Mouse (Mus musculus): ENCODE data around the gene Gpr3. TPM values are rescaled to one million over a fixed set of nuclear protein-coding genes. Genes with fewer than 3 reads are reported as not detected.

Gpr3 gene
- total RNA-seq, 2 experiments from 2014 or later, result 5.0 to 6.0 TPM

DNA sequence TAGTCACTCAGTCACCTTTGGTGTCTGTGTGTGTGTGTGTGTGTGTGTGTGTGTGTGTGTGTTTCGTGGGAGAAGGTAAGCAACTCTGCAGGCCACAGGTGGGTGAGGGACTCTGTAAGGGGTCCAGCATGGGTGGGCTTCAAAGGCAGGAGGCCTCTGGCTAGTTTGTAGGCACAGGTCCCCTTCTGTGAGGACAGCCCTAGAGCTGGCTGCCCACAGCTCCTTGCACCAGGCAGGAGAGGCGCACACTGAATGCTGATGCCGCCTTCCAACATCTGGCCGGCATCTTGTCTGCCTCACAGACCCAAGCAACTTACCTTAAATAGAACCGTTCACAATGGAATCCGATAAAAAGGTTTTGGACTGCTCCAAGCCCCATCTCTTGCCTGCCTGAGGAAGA lies 12.6 kb downstream of the Gpr3 start:
- no peak for DNase-seq (ENCODE audit: low spot score in 2 of 2)

DNA sequence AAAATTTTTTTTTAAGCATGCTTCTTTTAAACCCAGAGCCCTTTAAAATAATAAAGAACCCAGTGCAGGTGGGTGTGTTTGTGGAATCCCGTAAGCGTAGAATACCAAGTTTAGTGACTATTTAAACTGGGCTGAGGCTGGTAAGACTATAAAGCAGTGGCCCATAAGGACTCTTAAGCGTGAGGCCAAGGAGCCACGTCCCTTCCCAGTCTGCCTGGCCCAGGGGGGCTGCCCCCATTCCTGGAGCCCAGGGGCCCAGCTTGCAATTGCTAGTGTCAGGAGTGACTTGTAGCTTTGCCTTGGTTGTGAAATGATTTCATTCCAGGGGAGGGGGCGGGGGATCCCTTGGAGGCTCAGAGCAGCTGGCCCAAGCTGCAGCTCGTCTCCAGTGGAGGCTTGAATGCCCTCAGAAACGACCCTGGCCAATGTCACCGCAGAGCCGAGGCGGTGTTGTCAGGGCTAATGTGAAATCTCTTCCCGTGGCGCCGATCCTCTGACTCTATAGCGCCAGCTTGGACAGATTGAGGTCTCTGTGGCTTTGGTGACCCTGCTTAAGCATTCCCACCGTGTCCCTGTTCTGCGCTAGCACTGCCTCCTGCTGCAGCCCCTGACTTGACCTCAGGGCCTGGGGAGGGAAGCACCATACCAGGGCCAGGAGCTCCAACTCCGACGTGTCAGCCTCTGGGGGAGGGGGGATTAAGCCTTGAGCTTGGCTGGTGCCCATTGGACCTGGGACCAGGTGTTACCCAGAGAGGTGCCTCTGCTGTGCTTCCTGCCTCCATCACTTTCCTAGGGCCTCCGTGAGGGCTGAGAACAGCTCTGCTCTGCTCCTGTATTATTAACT lies 13.8 kb downstream of the Gpr3 start:
- no peak for DNase-seq (ENCODE audit: low spot score in 2 of 2)

DNA sequence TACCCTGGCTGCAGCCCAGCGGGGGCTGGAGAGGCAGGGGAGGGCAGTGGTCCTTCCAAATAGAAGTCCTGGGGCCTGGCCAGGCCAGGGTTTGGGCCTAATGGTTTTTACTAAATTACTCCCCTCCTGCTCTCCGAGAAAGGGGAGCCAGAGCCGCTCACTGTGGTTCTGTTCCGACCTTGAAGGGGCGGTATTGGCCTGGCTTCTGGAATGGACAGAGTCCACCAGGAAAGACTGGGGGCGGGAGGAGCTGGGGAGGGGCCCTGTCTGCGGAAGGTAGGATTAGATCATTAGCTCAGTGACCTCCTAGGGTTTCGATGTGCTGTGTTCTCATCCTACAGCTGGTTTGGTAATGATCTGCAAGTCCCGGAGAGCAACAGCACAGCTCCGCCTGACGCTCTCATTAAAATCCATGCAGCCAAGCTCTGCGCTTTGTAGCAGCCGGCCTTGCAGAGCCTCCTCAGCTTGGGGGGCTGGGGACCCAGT lies 14.5 kb downstream of the Gpr3 start:
- DNase-seq (ENCODE audit: low spot score in 2 of 2), result peak; percentile 43 to 56

DNA sequence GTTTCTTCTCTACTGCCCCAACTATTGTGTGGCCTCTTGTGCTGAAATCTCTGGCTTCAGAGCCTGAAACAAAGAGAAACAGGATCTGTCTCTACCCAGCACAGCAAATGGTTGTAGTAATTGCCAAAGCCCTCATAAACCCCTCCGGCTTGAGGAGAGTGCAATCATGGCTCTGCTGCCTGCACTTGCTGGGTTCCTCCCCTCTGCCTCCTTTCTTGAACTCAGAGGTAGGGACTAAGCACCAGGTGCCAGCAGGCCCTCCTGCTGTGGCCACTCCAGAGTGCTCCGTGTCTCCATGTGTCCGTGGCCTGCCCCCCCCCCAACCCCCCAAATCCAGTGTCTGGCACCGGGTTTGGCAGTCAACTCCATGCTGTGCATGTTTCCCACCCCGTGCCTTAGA lies 15.0 kb downstream of the Gpr3 start:
- peak in 1 of 2 experiments; percentile 38 for DNase-seq (ENCODE audit: low spot score in 2 of 2)

DNA sequence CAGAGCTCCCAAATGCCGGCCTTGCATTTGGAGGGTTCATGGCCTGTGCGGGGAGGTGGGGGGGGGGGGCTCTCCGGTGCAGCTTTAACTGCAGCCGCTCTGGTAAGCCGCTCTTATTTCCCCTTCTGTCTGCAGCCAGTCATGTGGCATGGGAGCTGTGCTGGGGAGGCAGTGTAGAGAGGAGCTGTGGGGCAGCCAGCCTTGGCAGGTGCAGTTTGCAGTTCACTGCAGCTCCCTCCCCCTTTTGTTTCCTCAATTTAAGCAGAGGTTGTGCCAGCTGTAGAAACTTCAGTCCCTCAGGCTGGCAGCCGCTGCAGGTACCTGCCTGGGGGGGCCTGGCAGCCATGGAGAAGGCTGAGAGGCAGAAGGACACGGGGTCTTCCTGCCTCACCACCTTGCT lies 15.5 kb downstream of the Gpr3 start:
- DNase-seq (ENCODE audit: low spot score in 2 of 2), result peak; percentile 32 to 51

DNA sequence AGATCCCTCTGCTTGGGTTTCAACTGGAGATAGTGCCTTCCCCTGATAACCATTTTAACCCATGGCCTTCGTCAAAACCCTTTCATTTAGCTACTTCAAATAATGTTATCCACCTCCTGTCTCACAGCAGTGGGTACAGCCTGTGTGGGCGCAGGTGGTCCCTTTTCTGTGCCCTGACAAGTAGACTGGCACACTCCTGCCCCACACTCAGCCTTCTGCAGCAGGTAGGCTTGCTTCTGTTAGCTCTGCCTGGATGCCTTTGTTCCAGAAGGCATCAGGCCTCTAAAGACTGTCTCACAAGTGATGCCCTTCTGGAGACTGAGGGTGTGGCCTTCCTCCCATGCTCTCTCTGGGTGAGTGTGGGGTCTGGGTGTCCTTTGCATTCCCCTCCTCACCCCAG lies 16.2 kb downstream of the Gpr3 start:
- no peak for DNase-seq (ENCODE audit: low spot score in 2 of 2)

DNA sequence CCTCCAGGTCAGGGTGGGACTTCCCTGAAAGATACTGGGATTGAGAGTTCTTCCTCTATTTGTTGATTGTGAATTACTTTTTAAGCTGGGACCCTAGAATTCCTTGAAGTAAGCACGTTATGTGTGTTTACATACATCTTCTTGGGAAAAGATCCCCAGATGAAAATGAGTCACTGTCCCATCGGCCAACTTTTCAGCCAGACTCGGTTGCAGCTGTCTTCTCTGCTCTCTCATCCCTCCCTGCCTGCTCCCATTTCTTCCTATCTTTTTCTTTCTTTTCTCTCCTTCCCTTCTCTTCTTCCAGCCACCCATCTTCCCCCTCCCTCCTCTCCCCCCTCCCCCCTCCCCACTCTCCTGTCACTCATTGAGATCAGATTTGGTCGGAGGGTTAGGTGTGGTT lies 17.3 kb downstream of the Gpr3 start:
- DNase-seq (ENCODE audit: low spot score in 2 of 2), result no peak

DNA sequence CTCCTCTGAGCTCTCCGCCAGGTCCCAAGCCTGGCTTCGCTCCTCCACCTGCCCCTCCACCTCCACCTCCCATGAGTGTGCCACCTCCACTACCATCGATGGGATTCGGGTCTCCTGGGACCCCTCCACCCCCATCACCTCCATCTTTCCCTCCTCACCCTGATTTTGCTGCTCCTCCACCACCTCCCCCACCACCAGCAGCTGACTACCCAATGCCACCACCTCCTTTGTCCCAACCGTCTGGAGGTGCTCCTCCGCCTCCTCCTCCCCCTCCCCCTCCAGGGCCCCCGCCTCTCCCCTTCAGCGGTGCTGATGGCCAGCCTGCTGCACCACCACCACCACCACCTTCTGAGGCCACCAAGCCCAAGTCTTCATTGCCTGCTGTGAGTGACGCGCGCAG lies 17.9 kb downstream of the Gpr3 start:
- DNase-seq (ENCODE audit: low spot score in 2 of 2), result no peak

DNA sequence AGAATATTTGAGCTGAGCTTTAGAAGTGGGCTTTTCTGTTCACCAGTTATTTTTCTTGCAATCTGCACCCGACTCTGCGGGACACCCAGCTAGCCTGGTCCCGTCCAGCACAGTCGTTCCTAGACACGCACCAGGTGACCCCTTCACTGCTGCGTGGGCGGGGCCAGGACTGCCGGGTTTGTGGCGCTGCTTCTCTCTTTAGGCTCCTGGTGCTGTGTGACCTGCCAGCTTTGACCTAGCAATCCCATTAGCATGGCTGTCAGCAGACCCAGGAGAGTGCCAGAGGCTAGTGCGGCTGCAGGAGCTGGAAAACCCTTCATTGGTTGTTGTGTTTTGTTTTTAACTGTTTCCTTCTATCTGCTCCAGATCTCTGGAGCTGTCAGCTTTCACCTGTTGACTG lies 22.9 kb downstream of the Gpr3 start:
- no peak for DNase-seq (ENCODE audit: low spot score in 2 of 2)

DNA sequence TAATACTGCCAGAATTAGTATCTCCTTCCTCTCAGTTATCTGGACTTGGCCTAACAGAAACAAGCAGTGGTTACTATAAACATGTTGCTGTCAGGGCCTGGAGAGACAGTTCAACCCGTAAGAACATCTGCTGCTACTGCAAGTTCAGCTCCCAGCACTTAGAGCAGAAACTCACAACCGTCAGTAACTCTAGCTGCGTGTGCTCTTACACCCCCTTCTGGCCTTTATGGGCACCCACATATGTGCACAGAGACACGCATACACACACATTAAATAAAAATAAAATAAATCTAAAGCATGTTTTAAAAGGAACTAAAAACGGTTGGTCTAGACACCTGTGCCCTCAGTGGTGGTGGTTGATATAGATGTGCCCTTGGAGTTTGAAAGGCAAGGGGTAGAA lies 25.5 kb downstream of the Gpr3 start:
- no peak for DNase-seq (ENCODE audit: low spot score in 2 of 2)

DNA sequence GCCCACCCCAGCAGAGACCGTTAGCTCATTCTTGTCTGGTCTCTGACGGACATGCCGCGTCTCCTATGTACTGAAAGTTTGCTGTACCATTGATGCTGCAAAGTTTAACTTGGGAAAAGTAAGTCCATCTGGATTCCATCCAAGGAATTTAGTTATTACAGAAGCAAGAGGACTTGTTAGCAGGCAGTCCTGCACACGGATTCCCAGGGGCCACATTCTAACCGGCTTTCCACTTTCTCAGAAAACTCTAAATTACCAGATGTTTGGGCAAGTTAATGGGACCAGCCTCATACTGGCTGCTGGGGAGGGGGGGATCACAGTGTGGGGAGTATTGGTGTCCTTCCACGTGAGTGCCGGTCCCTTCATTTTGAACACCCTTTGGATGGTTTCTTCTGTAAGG lies 26.4 kb downstream of the Gpr3 start:
- DNase-seq (ENCODE audit: low spot score in 2 of 2), result no peak

DNA sequence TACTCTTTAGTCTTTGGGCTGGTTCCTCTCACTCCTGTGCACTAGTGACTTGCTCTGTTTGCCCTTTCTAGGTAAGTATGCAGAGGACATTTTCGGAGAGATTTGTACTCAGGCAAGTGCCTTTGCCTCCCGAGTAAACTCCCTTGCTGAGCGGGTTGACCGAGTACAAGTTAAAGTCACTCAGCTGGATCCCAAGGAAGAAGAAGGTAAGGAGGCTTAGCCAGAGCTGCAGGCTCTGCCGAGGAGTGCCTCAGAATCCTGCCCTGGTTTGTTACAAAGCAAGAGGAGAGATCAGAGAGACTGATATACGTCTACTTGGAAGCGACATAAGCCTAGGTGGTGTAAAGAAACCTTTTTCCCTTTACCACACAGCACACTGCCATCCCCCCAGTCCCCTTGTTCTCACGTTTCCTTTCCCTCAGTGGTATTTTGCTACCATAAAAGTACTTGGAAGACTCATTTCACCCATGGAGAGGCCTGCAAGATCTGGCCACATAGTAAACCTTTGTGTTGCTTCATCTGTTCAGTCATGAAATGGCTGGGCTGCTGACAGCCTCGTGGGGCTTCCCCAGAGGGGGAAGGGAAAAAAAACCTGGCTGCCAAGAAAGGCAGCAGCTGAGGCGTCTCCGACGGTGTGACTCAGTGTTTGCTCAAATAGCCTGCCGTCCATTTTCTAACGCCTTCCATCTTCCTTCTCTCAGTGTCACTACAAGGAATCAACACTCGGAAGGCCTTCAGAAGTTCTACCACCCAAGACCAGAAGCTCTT lies 27.3 kb downstream of the Gpr3 start:
- no peak for DNase-seq (ENCODE audit: low spot score in 2 of 2)

DNA sequence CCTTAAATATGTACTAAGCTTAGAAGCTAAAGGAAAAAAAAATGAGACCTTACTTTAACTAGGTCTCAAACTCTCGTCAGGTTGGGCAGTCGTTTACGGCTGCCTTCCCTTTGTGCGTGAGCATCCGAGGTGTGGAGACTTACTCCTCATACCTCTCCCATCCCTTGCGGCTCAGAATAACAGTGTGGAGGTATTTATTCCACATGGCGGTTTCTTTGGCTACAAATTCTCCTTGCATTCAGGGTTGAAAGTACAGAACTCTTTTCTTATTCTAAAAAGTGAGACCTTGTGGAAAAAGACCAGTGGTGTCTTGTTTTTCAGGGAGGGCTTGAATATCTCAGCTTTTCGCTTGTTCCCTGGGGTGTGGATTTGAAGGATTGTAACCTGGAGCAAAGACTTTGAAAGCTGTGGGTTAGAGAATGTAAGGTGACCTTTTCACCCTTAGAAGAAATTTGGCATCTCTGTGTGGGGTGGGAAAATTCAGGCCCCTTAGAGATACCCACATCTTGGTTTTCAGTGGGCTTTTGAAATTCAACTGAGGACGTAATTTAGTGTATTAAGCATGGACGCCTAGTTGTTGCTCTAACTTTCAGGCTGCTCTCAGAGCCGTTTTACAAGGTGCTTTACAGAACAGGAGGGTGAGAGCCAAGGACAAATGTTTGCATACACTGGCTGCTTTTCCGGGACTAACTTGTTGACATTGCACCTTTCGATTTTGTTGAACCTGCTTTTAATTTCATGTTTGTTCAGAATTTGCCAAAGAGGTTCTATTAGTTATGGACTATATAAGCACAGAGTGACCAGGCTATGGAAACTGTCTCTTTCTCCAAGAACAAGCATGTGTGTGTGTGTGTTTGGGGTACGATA lies 28.1 kb downstream of the Gpr3 start:
- DNase-seq (ENCODE audit: low spot score in 2 of 2), result no peak

DNA sequence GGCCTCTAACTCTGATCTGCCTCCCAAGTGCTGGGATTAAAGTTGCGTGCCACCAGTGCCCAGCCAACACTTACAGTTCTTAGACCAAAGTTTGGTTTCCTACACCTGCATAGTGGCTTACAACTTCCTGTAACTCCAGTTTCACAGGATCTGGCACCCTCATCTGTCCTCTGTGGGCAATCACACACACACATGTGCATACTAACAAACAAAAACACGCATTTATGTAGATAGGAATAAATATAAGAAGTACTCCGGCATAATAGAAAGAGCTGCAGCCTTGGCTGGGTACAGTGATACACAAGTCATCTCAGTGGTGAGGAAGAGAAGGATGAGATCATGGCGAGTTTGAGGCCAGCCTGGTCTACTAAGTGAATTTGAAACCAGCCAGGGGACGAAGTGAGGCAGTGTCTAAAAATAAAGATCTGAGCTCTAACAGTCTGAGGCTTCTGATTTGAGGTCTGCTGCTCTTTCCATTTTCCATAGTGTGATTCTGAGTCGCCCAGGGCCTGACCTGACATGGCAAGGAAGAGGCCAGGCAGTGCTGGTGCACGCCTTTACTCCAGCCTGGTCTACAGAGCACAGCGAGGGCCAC lies 29.8 kb downstream of the Gpr3 start:
- DNase-seq (ENCODE audit: low spot score in 2 of 2), result no peak

DNA sequence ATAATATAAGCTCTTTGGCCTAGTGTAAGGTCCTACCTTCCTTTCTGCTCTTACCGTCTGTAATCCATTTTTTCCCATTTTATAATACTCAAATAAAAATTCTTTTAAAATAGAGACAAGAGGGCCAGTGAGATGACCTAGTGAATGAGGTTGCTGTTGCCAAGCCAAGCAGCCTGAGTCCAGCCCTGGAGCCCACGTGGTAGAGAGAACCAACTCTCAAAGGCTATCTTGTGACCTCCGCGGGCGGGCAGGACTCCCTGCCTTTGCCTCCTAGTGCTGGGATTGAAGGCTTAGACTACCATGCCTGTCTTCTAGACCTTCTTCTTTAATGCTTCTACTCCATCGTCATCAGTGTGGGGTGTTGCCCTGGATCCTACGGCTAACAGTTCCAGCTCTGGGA lies 33.1 kb downstream of the Gpr3 start:
- DNase-seq (ENCODE audit: low spot score in 2 of 2), result no peak

DNA sequence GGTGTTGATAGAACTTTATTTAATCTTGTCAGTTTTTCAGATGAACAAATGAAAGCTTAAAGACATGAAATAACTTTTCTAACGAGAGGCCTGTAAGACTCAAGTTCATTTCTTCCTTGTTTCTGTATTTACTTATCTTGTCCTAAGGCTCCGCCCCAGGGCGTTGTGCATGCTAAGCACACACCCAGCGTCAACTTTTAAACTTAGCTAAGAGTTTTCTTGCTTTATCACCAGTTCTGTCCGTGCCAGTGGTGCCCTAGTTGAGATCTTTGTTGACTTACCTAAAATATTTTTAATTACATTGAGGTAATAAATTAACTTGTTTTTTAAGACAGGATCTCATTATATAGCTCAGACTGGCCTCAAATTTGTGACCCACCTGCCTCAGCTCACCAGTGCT lies 34.0 kb downstream of the Gpr3 start:
- no peak for DNase-seq (ENCODE audit: low spot score in 2 of 2)

DNA sequence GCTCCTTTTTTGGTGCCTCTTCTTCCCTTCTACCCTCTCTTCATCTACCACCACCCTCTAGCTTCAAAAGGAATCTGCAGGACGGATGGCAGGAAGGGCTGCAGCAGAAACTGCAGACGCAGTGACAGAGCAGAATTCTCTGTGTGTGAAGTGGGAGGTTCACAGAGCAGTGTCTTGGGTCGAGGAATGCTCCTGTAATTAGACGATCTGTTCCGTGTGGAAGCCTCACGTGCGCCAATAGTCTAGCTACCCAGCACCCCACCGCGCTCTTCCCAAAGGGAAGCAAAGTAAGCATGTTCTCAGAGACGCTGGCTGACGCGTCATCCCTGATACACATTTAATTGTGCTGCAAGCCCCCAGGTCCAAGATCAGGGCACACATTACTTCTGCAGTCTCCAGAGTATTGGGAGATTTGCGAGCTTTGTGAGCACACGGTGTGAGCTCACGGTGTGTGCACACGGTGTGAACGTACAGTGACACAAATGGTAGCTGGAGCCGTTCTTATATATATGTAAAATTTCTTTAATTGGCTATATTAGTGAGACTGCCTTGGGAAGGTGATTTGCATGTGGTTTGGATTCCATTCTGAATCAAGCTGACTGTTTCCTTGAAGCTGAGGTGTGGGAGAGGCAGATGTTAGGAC lies 35.5 kb downstream of the Gpr3 start:
- DNase-seq (ENCODE audit: low spot score in 2 of 2), result peak in 1 of 2 experiments; percentile 40

DNA sequence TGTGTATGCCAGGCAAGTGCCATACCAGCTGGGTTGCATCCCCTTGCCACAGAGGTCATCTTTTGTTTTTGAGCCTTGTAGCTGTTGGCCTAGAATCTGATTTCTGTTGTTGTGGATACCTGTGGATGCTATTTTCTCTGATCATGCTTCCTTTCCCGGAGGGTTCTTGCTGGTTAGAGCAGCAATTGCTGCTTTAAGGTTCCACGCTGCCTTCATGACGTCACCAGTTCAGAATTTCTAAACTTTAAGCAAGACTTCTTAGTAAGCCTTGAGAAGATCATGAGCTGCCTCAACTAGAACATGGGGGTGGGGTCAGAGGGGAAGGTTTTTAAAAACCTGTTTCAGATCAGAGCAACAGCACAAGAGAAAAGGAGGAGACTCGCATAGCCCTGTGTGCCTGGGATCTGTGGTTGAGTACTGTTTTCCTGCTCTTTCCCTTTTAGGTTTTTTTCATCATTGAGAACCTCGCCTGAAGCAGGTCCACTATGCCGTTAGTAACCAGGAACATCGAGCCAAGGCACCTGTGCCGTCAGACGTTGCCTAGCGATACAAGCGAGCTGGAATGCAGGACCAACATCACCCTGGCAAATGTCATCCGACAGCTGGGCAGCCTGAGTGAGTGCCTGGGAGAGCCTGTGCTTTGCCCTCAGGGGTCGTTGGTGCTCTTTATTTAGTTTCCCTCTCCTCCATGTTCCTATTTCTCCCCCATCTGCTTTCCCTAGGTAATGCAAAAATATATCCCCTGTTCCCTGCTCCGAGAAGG lies 36.2 kb downstream of the Gpr3 start:
- DNase-seq (ENCODE audit: low spot score in 2 of 2), result peak in 1 of 2 experiments; percentile 41

DNA sequence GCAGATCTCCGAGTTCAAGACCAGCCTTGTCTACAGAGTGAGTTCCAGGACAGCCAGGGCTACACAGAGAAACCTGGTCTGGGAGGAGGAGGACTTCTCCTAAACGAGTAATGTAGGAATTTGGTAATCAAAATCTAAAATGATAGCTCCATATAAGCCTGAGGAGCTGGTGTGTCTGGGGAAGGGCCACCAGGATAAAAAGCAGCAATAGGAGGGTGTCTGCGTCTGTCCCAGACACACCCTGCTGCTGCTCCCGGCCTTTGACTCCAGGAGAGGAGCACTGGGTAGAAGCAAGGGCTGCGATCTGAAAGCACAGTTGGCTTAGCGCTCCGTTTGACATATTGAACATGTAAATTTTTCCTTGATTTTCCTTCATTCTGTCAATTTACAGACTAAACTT lies 37.1 kb downstream of the Gpr3 start:
- DNase-seq (ENCODE audit: low spot score in 2 of 2), result no peak

DNA sequence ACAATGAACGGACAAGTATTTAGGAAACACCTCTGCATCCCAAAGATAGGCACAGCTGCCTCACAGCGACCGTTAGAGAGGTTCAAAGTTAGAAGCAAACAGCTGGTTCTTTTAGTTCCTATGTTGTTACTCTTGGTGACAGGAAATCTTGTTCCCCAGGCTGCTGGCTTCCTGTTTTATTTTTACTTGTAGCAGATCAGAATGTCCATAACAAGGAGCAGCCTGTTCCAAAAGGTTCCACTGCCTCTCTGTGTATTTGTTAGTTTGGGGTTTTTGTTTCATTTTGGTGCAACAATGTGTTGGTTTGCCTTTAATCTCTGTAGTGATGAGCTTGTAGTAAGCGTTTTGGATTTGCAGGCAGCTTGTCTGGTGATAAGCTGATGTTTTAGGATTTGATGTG lies 38.0 kb downstream of the Gpr3 start:
- DNase-seq (ENCODE audit: low spot score in 2 of 2), result no peak

All from layer of hippocampus, postnatal 10 days (tissue).